Mouse (Mus musculus) R1 (cell line): ENCODE results near the gene Fam183b.
A peak's percentile ranks its signal among the peaks of the same experiment; 100 is the strongest.

Experiments used
- DNase-seq: peaks from one replicate; pipeline ENCODE4 v3.0.0-alpha.2; 2018; ENCODE audit warnings: low read depth, low spot score

Gene Fam183b

GRCm38 (mm10) chr11:58772888-58773287 is 28.9 kb downstream of the Fam183b start, which contains the start of gene Olfr315:
TSS of gene Olfr315 (plus strand) at chr11:58773188.
- no peak for DNase-seq

- DNase-seq: no peak
Measured at GRCm38 (mm10) chr11:58752434-58752833, 49.3 kb downstream of the Fam183b start, which contains the start of gene Olfr316. TSS of gene Olfr316 (plus strand) at chr11:58752734.

GRCm38 (mm10) chr11:58751096-58751495 is 50.7 kb downstream of the Fam183b start:
- peak; percentile 26 for DNase-seq
